Mouse (Mus musculus): Measurements from ENCODE around the gene Crocc.
A peak's percentile ranks its signal among the peaks of the same experiment; 100 is the strongest.

Crocc gene

DNA sequence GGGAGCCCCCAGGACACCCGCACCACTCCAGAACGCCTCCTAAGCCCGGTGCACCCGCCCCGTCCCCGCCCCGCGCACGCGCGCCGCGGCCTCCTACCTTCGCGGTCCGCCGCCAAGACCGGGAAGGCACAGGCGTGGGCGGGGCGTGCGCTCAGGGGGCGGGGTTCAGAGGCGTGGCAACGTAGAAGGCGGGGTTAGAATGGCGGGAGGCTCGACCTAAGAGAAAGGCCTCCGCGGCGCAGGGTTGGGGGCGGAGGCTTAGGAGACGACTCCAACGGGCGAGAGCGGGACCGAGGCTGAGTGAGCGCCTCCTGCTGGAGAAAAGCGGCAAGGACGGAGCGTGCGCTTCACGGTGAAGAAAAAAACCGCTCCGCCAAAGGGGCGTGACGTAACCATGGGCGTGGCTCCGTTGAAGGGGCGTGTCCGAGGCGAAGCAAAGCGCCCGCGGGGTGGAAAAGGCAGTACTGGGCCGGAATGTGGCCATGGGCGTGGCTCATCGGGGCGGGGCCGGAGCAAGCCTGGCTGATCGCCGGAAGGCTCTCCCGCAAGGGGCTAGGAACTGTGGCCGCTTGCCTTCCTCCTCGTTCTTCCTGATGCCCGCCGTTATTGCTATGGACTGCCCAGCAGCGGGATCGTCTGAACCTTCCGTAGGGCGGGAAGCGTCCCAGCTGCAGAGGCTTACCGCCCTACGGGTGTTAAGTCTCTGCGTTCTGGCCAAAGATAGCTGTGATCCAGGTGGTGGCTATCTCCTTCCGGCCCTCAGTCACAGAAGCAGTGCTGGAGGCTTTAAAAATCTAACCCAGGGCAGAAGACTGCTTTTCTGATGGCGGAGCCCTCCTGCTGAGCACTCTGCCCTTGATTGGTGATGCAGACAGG lies at the start of gene Crocc:
Gene Crocc, minus strand, starts transcription at position 125 of the 876 bp plus-strand sequence.
- DNase-seq, result peak; percentile 99 to 100

- DNase-seq, result no peak
Observed at GRCm38 (mm10) chr4:141108196-141108732, 47.9 kb upstream of the Crocc start.

DNA sequence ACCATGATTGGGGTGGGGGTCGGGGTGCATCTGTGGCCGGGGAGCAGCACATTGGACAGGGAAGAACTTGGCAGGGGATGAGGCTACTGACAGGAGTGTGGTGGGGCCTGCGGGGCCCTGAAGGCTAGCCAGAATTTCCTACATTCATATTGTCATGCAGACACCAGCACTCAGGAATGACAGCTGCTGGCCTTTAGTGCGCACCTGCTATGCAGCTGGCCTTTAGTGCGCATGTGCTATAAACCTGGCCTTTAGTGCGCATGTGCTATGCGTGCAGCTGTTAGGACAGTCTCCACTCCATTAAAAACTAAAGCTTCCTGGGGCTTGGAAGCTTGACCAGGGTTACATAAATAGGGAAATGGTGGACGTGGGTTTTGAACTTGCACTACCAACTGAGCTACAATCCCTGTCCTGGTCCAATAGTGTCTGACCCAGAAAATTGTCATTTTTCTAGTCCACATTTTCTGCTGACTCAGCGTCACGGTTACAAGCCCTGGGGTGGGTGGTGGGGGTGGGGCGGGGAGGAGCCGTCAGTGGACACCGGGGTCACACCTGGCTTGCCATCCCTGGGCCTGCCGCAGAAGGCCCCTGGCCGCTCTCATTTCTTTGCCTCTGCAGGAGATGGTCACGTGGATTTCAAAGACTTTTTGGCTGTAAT lies 46.3 kb upstream of the Crocc start:
- DNase-seq, result no peak

- no peak for DNase-seq
Observed at GRCm38 (mm10) chr4:141101855-141102254, 41.5 kb upstream of the Crocc start.

GRCm38 (mm10) chr4:141101291-141101690 lies 40.9 kb upstream of the Crocc start:
- DNase-seq, result no peak

DNA sequence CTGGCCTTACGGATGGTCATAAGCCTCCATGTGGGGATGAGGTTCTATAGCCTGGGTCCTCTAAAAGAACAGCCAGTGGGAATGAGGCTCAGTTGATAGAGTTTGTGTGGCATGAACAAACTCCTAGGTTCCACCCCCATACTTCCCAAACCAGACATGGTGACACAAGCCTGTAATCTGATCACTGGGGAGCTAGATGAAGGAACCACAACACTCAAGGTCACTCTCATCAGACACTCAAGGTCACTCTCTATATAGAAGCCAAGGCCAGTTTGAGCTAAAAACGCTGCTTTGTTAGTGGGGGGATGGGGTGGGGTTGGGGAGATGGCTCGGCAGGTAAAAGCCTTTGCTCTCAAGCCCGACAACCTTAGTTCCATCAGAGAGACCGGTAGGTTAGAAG lies 39.6 kb upstream of the Crocc start:
- no peak for DNase-seq

GRCm38 (mm10) chr4:141098935-141099334 lies 38.6 kb upstream of the Crocc start:
- no peak for DNase-seq

DNA sequence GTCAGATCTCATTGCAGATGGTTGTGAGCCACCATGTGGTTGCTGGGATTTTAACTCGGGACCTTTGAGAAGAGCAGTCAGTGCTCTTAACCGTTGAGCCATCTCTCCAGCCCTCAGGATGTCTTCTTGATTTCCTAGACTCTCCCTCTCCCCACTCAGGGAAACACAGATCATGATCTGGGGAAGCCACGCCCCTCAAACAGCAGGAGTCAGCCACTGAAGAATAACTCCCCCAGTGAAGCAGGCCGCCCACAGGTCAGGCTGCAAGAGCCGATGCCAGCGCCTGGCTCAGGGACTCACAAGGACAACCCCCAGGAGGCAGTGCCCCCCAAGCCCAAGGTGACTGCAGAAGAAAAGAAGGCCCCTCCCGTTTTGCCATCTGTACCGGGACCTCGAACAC lies 36.4 kb upstream of the Crocc start:
- no peak for DNase-seq

DNA sequence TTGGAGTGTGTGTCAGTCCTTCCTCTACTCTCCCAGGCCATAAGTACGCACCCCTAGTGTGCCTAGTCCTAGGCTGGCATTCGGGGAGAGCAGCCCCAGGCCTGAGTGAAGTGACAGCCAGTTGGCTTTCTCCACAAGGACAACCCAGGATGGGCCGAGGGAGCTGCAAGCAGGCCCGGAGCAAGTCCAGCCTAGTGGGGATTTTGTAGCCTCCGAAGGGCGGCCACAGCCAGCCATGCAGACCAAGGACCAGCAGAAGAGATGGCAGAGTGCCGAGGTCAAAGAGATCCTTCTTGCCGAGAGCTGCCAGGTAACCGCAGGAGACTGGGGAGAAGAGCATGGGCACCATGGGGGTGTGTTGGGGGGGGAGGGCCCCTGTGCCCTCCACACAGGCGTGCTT lies 34.7 kb upstream of the Crocc start:
- no peak for DNase-seq

GRCm38 (mm10) chr4:141088714-141089113 lies 28.4 kb upstream of the Crocc start:
- DNase-seq, result no peak

- no peak for DNase-seq
Observed at GRCm38 (mm10) chr4:141088033-141088432, 27.7 kb upstream of the Crocc start, which contains the start of gene Spata21. TSS of gene Spata21 (plus strand) at chr4:141088333.

GRCm38 (mm10) chr4:141086862-141087261 lies 26.5 kb upstream of the Crocc start:
- no peak for DNase-seq

DNA sequence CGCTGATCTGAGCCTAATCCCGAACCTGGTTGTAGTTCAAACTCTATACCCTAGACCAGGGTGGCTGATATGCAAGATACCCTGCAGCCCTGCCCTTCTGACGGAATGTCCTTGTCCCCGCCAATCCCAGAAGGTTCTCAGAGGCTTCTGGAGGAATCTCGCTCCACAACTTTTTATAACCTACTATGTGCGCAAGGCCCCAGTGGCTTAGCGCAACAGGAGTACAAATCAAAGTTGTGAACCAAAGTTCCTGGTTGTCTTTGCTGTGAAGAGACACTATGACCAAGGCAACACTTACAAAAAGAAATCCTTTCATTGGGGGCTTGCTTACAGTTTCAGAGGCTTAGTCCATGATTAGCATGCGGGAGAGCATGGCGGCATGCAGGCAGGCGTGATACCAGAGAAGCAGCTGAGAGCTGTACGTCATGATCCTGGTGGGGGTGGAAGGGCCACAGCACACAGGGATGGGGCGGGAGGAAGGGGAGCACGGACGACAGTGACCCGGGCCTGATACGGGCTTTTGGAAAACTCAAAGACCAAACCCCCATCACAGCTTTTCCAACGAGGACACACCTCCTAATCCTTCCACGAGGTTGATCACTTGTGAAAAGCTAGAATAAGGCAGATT lies 18.3 kb upstream of the Crocc start:
- DNase-seq, result no peak

DNA sequence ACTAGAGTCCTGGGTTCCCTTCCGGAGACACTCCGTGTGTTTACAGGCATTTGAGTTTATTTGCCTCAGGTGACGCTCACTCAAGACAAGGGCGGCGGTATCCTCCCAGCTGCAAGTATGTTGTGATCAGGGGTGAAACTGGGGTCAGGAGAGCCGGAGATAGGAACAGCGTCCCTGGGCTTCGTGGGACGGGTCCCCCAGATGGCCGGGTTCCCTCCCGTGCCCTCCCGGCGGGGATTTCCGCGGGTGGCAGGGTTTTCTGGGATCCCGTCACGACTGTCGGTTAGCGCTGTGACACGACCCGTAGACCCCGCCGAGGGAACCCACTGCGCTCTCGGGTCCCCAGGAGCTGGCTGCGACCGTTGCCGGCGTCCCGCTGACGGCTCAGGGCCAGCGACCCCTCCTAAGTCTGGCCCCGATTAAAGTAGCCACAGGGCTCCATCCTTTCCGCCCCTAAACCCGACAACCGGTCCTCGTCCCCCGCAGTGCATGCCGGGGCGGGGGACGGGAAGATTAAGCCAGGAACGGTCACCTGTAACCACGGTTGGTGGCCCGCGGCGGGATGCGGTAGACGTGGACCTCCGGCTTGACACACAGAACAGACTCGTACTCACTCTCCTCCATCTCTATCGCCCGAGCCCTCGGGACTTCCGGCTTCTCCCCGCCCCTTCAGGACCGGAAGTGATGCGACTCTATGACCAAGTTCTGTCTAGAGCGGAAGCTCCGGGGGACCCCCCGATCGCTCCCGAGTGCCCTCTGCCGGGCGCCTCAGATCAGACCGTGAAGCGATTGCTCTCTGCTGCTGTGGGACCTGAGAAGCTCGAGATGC lies 17.5 kb upstream of the Crocc start, which contains the start of gene Necap2:
Gene Necap2, minus strand, starts transcription at position 677 of the 829 bp plus-strand sequence.
- peak; percentile 93 to 94 for DNase-seq

DNA sequence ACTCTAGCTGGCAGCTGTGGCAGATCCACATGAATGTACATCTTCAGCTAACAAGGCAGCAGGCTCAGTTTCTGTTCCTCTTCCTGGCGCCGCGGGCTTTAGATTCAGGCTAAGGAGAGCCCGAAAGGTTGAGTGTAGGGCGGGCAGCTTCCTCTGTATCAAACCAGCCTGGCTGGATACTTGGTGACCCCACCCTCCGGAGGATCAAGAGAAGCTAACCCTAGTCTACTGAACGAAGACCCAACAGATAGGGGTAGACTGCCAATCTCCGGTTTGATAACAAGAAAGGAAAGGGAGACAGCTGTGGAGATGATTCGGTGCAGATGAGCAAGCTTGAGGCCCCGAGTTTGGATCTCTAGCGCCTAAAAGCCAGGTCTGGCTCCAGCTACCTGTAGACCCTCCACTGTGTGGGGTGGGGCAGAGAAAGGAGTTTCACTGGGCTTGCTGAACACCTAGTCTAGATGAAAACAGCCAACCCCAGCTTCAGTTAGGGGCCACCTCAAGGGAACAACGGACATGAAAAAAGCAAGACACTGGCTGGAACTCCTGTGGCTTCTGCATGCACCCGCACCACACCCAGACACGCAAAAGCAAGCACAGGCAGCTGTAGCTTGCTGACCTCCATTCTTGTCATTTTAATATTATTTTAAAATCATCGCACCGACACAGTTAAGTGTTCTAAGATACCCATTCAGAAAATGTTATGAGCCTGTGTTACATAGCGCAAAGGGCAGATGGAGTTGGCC lies 16.6 kb upstream of the Crocc start:
- DNase-seq, result no peak

DNA sequence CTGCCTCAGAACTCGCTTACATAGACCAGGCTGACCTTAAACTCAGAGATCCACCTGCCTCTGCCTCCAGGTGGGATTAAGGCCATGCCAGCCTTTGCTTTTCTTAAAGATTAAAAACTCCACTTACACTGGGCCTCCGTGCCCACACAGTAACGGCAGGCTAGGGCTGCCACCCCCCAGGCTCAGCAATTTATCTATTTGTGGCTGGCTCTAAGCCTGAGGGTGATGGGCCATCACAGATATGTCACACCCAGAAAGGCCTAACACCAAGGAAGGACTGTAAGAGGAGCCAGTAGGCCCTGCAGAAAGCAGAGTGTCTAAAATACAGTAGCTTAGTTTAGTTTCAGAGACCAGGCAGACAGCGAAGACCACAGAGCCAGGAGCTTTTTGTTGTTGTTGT lies 13.8 kb upstream of the Crocc start:
- no peak for DNase-seq

GRCm38 (mm10) chr4:141073661-141074060 lies 13.3 kb upstream of the Crocc start:
- DNase-seq, result no peak

GRCm38 (mm10) chr4:141072502-141072901 lies 12.2 kb upstream of the Crocc start:
- DNase-seq, result no peak

DNA sequence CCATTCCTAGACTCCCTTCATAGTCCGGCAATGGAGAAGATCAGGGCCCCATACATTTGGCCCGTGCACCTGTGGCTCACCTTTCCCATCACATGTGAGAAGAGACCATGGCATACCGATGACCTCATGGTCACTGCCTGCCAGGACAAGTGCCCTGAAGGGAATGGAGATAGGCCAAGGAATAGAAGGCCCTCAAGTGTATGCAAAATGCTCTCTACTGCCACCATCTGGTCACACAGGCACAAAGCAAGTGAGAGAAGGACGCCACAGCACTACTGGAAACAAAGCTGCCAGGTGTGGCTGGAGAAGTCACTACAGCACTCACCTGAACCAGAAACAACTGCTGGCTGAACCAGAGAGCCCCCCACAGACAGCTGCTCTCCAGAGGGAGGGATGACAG lies 9.4 kb upstream of the Crocc start:
- peak; percentile 36 to 40 for DNase-seq

GRCm38 (mm10) chr4:141068655-141069054 lies 8.3 kb upstream of the Crocc start:
- DNase-seq, result no peak

DNA sequence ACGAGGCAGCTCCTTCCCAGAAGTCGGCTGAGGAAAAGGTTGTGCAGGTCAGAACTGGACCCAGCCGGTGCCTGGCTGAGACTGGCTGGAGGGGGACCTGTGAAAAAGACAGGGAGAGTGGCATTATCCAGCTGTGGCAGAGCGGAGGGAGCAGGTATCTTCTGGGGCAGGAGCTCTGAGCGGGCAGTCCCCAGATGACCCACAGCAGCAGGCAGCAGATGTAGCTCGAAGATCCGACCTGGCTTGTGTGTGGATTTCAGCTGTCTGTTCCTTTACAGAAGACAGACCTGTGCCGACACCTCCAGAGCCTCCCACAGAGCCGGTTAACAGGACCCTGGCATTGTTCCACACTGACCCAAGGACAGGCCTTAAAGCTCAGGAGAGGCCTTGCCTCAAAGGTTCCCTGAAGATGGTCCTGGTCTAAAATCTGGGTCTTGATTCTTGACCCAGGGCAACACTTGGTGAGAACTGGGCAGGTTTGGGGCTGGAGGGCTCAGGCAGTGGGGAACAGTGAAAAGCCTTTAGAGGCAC lies 7.2 kb upstream of the Crocc start:
- DNase-seq, result no peak
